Mouse (Mus musculus): Measurements from ENCODE around the gene Nfx1. TPM values are rescaled to one million over a fixed set of nuclear protein-coding genes. Genes with fewer than 3 reads are reported as not detected.
A peak's percentile ranks its signal among the peaks of the same experiment; 100 is the strongest.

The Nfx1 gene
- total RNA-seq, 2 experiments from 2014 or later, result 20.1 to 21.3 TPM

DNA sequence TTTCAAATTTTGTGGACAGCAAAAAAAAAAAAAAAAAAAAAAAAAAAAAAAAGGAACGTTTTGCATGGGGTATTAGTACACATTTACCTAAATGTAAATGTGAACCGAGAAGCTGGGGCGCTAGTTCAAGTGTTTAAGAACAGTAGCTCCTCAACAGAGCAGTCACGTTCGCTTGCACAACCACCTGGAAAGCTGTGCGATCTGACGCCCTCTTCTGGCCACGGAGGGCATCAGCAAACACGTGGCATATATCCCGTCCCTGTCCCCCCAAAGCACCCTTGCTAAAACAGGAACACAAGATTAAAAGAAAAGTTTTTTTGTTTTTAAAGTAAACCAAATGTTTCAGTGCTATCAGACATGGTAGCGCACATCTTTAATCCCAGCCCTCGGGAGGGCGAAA is 1.0 kb downstream of the Nfx1 start:
- no peak for DNase-seq (ENCODE audit: low spot score)
- intact Hi-C loops (cut with DNase I), result no loop called here

DNA sequence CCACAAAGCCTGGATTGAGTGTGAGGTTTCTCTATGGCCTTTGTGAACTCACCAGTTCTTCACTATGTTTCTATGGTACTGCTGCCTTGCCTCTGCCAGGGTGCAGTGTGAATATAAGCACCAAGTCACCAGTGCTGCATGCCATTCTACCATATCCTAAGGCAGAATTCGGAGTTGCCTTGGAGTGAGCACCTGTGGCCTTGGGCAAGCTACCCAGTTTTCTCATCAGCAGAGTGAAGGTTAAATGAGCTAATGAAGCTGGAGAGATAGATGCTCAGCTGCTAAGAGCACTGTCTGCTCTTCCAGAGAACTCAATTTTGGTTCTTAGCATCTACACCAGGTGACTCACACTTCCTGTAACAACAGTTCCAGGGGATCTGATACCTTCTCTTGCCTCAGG is 3.3 kb downstream of the Nfx1 start:
- intact Hi-C loops (cut with DNase I), result no loop called here
- DNase-seq (ENCODE audit: low spot score), result no peak

DNA sequence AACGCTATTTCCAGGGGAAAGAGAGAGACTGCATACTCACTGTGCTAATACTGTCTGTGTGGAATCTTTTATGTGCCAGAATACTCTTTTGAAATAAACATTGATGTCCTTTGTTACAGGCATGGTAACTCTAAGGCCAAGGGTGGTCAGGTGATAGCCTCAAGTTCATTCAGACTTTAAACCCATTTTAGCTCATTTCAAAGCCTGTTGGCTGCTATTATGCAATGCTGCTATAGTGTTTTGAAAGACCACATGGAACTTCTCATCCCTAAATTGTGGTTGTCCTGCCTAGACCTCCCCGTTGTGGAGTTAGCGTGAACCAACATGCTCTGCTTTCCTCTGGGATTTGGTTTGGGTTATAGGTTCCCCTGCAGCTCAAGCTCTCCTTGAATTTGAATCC is 5.0 kb downstream of the Nfx1 start:
- no peak for DNase-seq (ENCODE audit: low spot score)
- intact Hi-C loops (cut with DNase I), result no loop called here

DNA sequence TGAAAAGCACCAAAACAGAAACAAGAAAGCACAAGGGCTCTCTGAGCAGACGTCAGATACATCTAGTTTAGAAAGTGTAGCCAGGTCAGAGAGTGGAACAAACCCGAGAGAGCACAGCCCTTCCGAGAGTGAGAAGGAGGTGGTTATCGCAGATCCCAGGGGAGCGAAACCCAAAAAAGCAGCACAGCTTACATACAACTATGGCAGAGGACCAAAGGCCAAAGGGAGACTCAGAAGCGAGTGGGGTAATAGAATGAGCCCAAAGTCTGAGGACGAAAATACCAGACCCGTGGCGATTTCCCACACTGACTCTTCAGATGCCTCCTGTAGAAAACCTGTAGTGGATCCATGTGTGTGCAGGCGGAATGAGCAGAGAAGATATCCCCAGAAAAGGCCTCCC is 5.9 kb downstream of the Nfx1 start:
- no peak for DNase-seq (ENCODE audit: low spot score)
- intact Hi-C loops (cut with DNase I), result no loop called here

DNA sequence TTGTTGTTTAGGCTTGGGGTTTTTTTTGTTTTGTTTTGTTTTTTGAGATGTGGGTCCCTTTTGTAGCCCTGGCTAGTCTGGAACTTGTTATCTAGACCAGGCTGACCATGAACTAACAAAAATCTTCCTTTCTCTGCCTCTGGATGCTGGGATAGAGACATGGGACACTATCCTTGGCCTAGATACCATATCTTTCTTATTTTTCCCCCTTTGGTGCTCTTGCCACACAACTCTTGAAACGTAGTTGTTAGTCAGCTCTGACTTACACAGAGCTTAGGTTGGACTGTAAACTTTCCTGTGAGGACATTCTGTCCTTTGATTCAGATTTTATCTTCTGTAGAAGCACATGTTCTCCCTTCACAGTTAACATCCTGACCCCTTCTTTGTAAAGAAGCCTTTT is 8.7 kb downstream of the Nfx1 start:
- no peak for DNase-seq (ENCODE audit: low spot score)
- intact Hi-C loops (cut with DNase I), result no loop called here

DNA sequence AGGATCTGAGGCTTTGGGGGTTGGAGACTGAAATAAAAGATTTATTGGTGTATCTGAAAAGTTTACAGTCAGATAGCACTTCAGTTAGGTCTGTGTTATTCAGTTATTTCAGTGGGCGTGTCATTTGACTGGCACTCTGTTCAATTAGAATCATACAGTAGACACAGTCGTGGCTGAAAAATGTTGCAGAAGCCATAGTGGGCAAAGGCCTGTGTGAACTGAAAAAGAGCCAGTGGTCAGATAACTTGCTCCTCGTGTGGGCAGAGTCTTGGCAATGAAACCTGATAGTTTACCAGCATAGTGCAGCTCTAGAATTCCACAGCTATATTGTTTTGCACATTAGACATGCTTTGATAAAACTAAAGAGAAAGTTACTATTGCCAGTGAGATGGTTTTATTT is 11.8 kb downstream of the Nfx1 start:
- intact Hi-C loops (cut with DNase I), result no loop called here
- no peak for DNase-seq (ENCODE audit: low spot score)

DNA sequence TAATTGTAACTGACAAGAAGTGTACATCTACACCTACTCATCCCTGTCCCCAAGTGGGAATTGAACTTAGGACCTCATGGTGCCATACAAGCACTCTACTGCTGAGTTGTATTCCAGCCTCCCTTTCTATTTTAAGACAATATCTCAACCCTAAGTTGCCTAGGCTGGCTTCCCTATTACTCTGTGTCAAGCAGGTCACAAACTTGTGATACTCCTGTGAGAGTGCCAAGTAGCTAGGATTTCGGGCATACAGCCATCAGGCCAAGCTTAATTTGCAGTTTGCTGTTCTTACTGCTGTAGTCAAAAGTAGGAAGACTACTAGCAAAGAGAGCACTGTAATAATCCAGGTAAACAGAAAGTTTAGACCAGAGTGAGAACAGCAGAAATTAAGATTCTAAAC is 13.0 kb downstream of the Nfx1 start:
- intact Hi-C loops (cut with DNase I), result no loop called here

DNA sequence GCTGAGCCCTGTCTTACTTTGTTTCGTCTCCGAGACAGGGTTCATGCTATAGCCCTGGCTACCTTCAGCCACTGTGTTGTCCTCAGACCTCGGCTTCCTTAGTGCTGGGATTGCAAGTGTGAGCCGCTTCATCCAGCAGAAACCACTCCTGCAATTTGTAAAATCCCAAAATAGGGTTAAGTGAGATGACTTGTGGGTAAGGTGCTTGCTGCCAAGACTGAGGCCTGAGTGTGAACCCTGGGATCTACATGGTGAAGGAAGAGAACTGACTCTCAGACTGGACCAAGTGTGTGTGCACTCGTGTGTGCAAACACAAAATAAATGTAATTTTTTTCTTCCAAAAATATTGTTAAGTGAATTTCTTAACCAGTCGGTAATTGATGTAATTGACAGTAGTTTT is 18.9 kb downstream of the Nfx1 start:
- intact Hi-C loops (cut with DNase I), result no loop called here
- DNase-seq (ENCODE audit: low spot score), result no peak

More for the DNA sequence above, 13.0 kb downstream of the Nfx1 start:
- DNase-seq (ENCODE audit: low spot score), result peak; percentile 6

DNA sequence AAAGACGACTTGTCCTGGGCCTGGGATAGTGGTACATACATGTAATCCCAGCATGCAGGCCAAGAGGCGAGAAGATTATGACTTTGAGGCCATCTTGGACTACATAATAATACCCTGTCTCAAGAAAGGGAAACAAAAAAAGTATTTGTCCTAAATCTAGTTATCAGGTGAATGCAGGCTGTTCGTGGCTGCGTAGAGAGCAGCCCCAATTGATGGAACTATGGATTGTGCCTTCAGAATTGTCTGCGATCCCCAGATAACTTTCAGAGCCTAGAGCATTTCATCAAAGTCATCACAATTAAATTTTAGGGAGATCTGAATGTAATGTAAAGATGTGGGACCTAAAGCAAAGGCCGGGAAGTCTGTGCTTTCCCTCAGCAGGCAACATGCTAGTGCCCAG is 25.6 kb downstream of the Nfx1 start:
- intact Hi-C loops (cut with DNase I), result no loop called here
- no peak for DNase-seq (ENCODE audit: low spot score)

DNA sequence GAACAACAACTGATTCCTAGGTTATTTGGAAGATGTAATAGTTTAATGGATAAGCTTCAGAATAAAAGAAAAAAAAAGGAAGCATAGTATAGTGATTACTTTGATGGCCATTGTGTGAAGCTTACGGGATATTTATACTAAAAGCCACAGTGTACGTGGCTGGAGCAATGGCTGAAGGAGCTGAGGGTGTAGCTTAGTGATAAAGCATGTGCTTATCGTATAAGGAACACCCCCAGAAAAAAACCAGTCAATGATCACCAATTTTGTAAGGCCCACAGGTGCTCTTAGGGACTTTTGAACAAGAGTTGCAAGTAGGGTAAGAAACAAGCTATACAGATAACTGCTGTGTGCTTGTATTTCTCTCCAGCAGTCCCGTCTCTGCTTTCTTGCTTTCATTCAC is 27.2 kb downstream of the Nfx1 start:
- intact Hi-C loops (cut with DNase I), result no loop called here
- DNase-seq (ENCODE audit: low spot score), result no peak

DNA sequence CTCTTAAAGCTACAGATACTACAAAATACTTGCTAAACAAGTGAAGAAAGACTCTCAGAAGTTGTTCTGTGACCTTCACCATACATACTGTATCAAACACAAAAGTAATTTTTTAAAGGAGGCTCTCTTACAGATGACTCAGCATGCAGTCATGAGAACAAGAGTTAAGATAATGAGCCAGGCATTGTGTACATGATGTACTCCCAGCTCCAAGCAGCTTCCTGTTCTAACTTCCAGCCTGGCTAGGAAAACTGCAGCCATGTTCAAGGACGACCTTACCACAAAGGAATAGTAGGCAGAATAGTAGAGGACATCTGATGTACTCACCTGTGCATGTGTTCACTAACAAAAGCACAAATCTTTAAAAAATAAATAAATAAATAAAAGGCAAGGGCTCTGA is 29.6 kb downstream of the Nfx1 start:
- no peak for DNase-seq (ENCODE audit: low spot score)
- intact Hi-C loops (cut with DNase I), result no loop called here

DNA sequence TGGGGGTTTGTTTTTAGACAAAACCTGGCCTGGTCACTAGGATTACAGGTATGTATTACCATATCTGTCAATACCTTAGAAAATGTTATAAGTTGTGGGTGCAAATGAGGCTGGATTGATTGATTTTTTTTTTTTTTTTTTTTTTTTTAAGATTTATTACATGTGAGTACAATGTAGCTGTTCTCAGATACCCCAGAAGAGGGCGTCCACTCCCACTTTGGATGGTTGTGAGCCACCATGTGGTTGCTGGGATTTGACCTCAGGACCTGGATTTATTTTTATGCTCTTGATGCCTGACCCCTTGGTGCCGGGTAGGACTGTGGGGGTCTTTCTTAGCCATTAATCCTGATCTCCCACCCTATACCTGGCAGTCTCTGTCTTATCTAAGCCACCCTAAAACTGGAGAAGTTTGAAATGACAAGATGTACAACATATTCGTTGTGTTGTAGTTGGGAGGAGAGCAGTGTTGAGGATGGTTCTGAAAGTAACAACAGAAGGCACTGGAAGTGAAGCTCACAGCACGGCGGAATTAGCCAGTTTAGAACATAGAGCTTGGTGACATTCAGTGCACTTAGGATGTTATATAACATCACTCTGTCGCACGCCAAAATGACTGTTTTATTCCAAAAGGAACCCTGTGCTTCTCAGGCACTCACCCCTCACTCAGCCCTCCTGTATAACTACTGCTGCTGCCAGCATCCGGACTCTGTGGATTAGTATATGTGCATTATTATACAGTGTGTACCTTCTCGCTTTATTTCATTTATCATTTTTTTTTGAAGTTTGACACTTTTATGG is 30.3 kb downstream of the Nfx1 start:
- intact Hi-C loops (cut with DNase I), result no loop called here

DNA sequence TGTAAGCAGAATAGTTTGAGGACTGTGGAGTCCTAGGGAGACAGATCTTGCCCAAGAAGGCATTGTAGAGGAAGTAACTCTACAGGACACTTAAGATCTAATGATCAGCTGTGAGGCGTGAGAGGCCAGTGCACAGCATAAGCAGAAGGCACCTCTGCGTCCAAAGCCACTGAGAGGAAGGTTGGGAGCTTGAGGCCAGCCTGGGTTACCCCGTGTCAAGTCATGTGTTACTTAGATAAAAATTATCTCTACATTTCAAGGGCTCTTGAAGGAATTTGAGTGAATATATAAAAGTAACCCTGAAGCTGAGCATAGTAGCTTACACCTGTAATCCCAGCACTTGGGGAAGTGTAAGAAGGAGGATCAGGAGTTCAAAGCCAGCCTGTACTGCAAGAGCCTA is 42.6 kb downstream of the Nfx1 start:
- intact Hi-C loops (cut with DNase I), result no loop called here
- DNase-seq (ENCODE audit: low spot score), result no peak

More for the DNA sequence above, 30.3 kb downstream of the Nfx1 start:
- DNase-seq (ENCODE audit: low spot score), result no peak

DNA sequence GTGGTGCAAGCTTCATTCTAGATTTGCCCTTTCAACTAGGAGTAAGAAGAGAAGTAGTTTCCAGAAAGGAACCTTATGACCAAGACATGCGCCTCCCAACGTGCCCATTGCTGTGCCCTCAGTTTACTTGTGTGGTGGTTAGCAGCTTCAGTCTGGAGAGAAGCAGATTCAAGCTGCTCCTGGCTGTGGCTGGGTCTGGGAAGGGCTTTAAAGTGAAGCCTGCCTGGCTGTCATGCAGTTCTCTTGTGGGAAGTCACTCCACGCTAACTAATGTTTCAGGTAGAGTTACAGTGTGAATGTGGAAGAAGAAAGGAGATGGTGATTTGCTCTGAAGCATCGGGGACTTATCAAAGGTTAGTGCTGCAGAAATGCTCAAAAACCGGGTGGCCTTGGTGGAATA is 45.1 kb downstream of the Nfx1 start:
- no peak for DNase-seq (ENCODE audit: low spot score)
- intact Hi-C loops (cut with DNase I), result no loop called here

DNA sequence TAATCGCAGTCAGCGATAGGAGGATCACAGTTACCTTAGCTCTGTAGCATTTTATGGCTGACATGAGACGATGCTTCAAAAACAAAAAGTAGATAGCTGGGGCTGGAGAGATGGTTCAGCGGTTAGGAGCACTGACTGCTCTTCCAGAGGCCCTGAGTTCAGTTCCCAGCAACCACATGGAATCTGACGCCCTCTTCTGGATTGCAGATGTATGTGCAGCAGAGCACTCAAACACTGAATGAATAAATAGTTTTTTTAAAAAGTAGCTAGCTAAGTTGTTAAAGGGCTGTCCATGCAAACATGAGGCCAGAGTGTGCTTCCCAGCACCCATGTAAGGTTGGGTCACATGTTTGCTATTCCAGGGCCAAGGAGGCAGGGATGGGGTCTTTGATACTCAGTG is 50.4 kb downstream of the Nfx1 start:
- intact Hi-C loops (cut with DNase I), result no loop called here
- no peak for DNase-seq (ENCODE audit: low spot score)

DNA sequence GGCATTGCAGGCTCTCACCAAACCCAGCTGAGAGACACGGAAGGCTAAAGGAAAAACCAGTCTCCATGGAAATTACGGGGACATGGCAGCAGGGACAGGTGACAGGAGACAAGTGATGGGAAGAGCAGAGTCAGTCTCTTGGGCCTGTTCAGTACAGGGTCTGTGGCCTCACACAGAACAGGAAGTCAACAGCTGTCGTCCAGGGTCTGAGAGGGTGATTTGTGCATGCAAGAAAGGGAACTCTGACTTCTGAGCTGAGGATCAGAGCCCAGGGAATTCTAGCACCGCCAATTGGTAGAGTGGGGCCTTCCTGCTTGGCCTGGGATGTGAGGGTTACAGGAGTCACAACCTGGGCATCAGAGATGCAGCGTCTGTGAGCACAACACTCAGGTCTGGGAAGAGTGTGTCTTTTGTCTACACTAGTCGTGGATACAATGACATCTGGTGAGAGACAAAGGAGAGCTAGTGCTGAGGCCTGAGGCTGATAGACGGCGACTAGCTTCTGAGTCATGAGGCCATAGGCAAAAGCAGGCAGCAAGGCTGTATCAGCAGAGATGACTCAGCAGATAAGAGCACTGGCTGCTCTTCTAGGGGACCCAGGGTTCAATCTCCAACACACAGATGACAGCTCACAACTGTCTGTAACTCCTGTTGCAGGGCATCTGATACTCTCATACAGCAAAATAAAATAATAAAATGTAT is 55.5 kb downstream of the Nfx1 start:
- intact Hi-C loops (cut with DNase I), result no loop called here
- no peak for DNase-seq (ENCODE audit: low spot score)

DNA sequence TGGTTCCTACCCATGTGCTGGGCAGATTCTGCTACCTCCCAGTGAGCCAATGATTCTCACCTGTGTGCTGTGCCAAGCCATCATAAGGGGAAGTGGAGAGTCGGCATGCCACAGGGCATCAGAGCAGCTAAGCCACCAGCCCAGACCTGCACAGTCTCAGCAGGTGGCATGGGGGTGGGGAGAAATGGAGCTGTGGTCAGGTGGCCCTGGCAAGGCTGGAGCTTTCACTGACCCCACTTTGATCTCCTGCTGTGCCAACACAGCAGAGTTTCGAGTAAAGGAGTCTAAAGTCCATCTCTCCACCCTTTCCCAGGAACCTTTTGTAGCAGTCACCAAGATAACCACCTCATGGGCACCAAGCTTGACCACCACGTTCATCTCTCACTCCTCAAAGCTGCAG is 57.2 kb downstream of the Nfx1 start:
- intact Hi-C loops (cut with DNase I), result no loop called here
- DNase-seq (ENCODE audit: low spot score), result no peak

DNA sequence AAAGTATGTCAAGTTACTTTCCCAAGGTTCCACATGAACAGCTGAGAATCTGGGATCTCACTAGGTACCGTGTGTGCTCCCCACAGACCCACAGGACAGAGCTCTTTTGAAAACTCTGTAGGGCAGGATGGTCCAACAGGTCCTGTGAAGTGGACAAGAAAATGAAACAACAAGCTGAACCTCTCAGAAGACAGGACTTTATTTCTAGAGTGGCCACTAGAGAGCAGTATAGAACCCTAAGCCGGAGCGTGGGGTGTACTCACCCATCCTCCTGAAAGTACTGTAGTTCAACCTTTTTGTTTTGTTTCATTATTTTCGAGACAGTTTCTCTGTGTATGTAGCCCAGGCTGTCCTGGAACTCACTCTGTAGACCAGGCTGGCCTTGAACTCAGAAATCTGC is 57.6 kb downstream of the Nfx1 start:
- intact Hi-C loops (cut with DNase I), result no loop called here

DNA sequence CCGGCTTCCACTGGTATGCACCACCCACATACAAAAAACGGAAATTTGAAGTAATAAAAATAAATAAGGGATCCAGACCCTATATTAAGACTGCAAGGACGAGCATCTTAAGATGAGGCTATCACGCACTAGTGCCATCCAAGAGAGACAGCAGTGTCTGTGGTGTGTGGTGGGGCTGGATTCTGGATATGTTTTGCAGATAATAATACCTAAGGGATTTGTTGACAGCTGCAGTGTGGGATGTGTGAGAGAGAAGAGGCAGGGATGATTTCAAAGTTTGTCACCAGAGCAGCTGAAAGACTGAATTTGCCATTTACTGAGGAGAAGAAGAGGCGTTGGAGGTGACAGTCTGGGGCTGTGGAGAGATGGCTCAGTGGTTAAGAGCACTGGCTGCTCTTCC is 58.7 kb downstream of the Nfx1 start:
- intact Hi-C loops (cut with DNase I), result no loop called here
- DNase-seq (ENCODE audit: low spot score), result no peak

More for the DNA sequence above, 57.6 kb downstream of the Nfx1 start:
- no peak for DNase-seq (ENCODE audit: low spot score)

DNA sequence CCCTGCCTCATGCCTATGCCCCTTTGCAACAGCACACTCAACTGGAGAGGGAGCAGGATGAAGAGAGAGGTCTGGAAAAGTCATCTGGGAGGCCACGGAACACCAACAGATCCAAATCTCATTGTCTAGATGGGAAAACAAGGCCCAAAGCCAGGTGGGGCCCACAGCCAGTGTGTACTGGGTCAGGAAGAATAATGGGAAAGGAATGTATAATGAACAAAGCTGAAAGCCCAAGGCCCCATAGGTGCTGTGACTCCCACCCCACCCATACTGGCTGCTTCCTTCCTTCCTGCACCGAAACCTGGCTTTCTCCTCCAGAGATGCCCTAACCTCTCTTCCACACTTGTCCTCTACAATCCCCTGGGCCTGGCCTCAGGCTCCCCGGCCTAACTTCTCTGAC is 60.5 kb downstream of the Nfx1 start:
- intact Hi-C loops (cut with DNase I), result loop anchor here (2.0 kb wide), 1 partner anchor 18 kb away; the partner anchor contains the start of gene Aqp7
- DNase-seq (ENCODE audit: low spot score), result peak; percentile 50

DNA sequence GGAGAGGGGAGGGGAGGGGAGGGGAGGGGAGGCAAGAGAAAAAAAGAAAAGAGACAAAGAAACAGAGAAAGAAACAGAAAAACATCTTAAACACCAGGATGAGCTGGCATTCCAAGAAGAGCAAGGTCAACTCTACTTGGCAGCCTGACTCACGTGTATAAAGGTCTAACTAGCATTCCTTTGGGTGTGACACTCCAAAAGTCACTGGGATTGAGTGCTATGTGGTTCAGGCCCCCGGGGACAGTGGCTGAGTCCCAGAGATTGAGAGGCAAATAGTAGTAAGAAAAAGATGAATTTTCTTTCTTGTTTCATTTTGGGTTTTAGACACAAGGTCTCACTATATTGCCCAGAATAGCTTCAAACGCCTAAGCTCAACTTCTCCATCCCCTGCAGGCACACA is 67.2 kb downstream of the Nfx1 start:
- intact Hi-C loops (cut with DNase I), result no loop called here

DNA sequence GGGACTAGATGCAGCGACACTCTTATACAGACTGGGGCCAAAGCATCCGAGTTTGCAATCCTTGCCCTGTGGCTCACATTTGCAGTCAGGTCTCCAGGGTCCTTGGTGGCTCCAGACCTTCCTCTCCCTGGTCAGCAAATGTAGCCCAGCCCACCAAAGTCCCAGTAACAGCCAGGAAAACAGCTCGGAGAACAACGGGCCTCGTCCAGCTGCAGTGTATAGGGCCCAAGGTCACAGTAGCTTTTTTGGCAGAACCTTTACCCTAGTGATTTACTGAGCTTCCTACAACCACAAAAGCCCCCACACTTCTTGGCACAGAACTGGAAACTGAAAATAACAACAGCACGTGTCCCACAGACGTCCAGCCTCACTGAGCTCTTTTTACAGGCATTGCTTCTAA is 70.3 kb downstream of the Nfx1 start:
- DNase-seq (ENCODE audit: low spot score), result peak; percentile 44
- intact Hi-C loops (cut with DNase I), result no loop called here

More for the DNA sequence above, 67.2 kb downstream of the Nfx1 start:
- DNase-seq (ENCODE audit: low spot score), result no peak
